Mouse (Mus musculus) Patski (cell line): ENCODE data around the gene Pofut2. TPM values are rescaled to one million over a fixed set of nuclear protein-coding genes. Genes with fewer than 3 reads are reported as not detected.

Experiments used
- ATAC-seq: fragments of 100-300 bp; one replicate; pipeline ENCODE4 v1.8.0; 2021
- CTCF ChIA-PET: fragments of 350-600 bp; sonication (Branson Sonifier 250); formaldehyde crosslinking; loops from one replicate; lab custom pipeline; 2022; ENCODE audit warnings: inconsistent platforms; lab: Charles Lee
- POLR2A ChIA-PET: fragments of 350-600 bp; sonication (Branson Sonifier 250); formaldehyde crosslinking; loops from one replicate; lab custom pipeline; 2022; ENCODE audit warnings: antibody characterized with exemption, inconsistent platforms; lab: Charles Lee
- DNase-seq: peaks from one replicate; pipeline ENCODE4 v3.0.0-alpha.2; 2011; ENCODE audit warnings: low read depth, low spot score
- H3K27me3 ChIP-seq: fragments of 371-371 bp; one replicate; pipeline ENCODE4 v1.5.1; 2021
- CTCF ChIP-seq: fragments of 100-300 bp; IDR thresholded peaks from one replicate; pipeline ENCODE4 v1.5.1; 2021
- in situ Hi-C: fragments of 300-500 bp; cut with MboI; formaldehyde crosslinking; loops from 3 replicates; pipeline ENCODE4 v1.11.1; 2018; ENCODE audit warnings: low pct_unique_long_range_greater_than_20kb, mixed read lengths
- polyA plus RNA-seq: library from polyadenylated mRNA; unstranded; gene quantifications from one replicate; pipeline ENCODE4 v1.2.3, GENCODE M21; 2021

Pofut2 gene
- polyA plus RNA-seq, 1 experiment from 2014 or later, result 121 TPM

DNA sequence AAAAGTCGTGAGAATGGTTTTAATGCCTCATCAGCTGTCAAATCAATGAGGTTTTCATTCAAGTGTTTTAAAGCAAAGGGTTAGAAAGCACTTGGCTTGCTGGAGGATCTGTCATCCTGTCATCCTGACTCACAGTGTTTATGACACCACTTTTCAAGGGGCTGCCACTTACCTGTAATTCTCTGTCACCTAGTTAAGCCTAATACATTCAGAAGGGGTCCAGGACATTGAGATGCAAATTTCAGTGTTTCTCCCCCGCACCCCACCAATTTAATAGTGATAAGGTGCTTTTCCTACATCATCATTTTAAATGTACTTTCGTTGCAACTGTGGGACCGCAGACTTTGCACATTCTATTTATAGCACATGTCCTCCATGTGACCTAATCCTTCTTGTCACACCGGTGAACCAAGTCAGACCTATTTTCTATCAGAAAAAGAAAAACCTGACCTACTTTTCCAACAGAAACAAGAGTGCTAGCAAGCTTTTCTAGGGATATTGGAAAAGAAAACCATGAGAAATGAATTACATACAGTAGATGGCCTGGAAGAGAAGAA lies 29.7 kb downstream of the Pofut2 start:
- ATAC-seq (no peak), DNase-seq (no peak)
- no peaks in the 10 kb centered on the region for H3K27me3 ChIP-seq
- in situ Hi-C loops, result no loop called here
- CTCF ChIA-PET, result interaction anchor here (2.1 kb wide), 1 partner anchor 65 kb away, joined by 7 read pairs; no protein-coding TSS in a partner anchor
- no peak for TF ChIP-seq CTCF
- POLR2A ChIA-PET, result no interaction called here

DNA sequence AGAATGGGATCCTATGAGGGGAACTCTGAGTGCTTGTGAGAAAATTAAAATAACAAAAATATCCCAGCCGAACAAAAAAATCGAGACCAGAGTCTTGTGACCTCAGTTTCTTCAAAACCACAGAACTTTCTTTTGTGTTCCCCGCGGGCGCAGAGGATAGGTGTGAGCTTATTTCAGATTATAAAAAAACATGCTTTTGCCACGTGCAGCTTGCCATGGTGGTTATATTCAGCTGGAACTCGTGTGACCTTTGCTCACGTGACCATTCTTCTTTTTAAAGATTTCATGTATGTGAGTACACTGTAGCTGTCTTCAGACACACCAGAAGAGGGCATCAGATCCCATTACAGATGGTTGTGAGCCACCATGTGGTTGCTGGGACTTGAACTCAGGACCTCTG lies 30.5 kb downstream of the Pofut2 start:
- ATAC-seq (no peak), DNase-seq (no peak)
- ChIA-PET CTCF (interaction anchor here (1.9 to 2.1 kb wide), 2 partner anchors 17 to 64 kb away, joined by 4 to 7 read pairs; no protein-coding TSS in a partner anchor), POLR2A (no interaction called here)
- no peaks in the 10 kb centered on the region for H3K27me3 ChIP-seq
- in situ Hi-C loops, result no loop called here
- no peak for TF ChIP-seq CTCF

DNA sequence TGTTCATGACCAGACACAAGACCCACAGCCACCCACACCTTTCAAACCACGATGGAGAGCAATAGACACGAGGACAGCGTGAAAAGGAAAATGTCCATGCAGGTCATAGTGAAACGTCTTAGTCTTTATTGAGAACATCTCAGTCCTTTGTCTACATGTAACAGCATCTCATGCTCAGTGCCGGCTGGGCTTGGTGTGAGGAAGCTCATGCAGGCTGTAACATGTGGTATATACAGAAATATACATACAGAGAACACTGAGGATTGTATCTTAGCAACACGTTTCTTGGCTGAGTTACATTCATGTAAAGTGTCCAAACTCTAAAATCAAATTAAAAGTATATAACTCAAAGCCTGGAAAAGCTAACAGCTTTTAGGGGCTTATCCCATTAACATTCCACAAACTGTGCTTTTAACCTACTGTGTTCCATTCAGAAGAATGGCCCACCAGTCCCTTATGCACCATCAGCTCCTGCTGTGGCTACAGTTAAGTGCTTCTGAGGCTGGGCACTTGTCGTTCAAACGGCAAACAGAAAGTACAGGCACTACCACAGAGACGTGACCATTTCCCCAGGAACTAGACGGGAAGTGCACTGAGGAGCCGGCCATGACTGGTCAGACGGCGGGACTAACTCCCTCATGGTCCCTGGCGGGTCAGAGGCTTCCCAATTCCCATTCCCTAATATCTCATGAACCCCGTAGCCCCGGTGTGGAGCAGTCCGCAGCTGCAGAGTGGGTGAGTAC lies 31.8 kb downstream of the Pofut2 start:
- in situ Hi-C loops, result no loop called here
- CTCF ChIA-PET, result interaction anchor here (1.9 to 2.7 kb wide), 3 partner anchors 9 to 63 kb away, joined by 4 to 9 read pairs (median 7); no protein-coding TSS in a partner anchor
- ATAC-seq, result no peak

DNA sequence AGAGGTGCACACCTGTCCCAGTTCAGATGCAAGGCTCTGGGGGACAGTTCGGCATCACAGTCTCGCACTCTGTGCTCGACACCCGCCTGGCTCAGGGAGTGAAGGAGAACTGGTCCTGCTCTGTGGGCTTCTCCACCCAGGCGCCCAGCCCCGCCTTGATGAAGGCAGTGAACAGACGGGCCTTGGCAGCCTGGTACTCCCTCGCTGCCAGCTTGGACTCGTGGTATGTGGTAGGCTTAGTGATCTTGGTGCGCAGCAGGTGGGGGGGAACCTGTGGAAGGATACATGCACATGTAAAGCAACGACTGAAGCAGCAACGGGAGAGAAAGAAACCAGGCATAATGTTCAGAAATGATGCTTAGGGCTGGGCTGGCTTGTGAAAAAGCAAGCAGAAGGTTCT lies 35.7 kb downstream of the Pofut2 start:
- ATAC-seq (no peak), DNase-seq (no peak)
- ChIA-PET POLR2A (interaction anchor here (0.6 kb wide), 1 partner anchor 15 kb away, joined by 4 read pairs; no protein-coding TSS in a partner anchor), CTCF (interaction anchor here (0.7 to 1.3 kb wide), 3 partner anchors 11 to 29 kb away, joined by 3 to 4 read pairs (median 3); no protein-coding TSS in a partner anchor)
- in situ Hi-C loops, result no loop called here
- H3K27me3 ChIP-seq, result no peaks in the 10 kb centered on the region
- no peak for TF ChIP-seq CTCF

More for the DNA sequence above, 31.8 kb downstream of the Pofut2 start:
- TF ChIP-seq CTCF, result no peak
- no peak for DNase-seq
- POLR2A ChIA-PET, result interaction anchor here (0.6 kb wide), 1 partner anchor 17 kb away, joined by 3 read pairs; no protein-coding TSS in a partner anchor
- H3K27me3 ChIP-seq, result no peaks in the 10 kb centered on the region

DNA sequence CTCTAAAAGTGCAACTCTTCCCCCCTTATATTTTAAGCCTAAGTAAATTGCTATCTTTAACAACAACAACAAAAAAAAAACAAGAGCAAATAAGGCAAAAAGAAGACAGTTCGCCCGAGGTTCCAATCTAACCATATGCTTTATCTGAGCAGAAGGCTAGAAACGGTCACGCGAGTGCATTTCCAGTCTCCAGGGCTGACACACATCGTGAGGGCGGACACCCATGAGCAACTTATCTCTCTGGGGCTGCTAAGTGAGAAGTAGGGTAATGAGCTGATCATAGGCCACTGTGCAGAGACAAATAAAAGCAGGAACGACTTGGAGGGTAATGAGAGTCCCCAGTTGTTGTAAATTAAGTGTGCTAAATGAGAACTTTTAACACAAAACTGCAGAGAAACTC lies 39.6 kb downstream of the Pofut2 start:
- no peak for DNase-seq
- ATAC-seq, result no peak
- ChIA-PET CTCF (no interaction called here), POLR2A (no interaction called here)
- no peaks in the 10 kb centered on the region for H3K27me3 ChIP-seq
- TF ChIP-seq CTCF, result no peak
- in situ Hi-C loops, result no loop called here

DNA sequence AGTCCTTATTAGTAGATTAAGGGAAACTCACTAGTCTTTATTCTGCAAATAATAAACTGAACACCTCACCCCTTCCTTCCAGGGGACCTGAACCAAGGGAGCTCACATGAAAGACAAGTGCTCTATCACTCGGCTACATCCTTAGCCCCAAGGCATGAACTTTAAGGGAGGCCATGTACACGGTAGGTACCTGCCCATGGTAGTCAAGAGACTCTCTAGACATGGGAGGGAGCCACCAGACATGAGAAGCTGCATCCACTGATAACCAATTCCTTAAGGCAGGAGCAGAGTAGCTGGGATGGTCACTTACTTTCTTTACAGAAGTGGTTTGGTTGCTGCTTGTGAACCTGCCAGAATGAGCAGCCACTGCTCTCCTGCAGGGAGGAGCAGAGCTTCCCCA lies 40.2 kb downstream of the Pofut2 start:
- H3K27me3 ChIP-seq, result no peaks in the 10 kb centered on the region
- ChIA-PET POLR2A (no interaction called here), CTCF (interaction anchor here (1.6 to 1.9 kb wide), 2 partner anchors 11 to 15 kb away, joined by 4 read pairs; no protein-coding TSS in a partner anchor)
- in situ Hi-C loops, result no loop called here
- DNase-seq, result no peak
- ATAC-seq, result no peak
- no peak for TF ChIP-seq CTCF

DNA sequence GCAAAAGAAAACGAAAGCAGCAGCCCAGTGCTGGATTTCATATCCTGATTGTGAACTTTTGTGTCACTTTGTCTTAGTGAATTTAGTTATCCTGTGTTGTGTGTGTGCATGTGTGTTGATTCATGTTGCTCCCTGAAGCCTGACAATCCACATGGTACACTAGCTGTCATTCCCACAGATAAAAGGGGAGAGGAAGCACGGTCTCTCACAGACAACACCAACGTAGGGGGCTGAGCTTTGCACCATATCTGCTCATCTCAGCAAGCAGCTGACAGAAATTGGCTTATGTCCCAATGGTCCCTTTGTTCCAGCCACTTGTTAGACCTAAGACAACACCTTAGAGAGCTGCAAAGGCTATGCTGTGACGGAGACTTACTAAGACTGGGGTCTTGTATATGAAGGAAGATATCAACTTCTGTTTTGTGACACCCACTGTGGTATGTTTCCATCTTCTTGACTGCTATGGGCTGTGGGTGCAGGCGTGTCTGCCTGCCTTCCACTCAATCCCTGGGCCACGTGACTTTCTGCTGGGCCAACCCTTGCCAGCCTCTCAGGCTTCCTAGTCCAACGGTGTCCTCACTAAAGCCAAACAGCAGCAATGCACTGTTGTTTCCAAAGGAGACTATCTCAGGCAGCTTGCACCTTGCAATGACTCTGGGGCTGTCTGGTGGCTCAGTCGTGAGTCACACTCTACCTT lies 41.4 kb downstream of the Pofut2 start:
- in situ Hi-C loops, result no loop called here
- no peak for TF ChIP-seq CTCF
- ChIA-PET POLR2A (no interaction called here), CTCF (interaction anchor here (1.3 to 1.9 kb wide), 3 partner anchors 10 to 58 kb away, joined by 3 to 4 read pairs (median 4); no protein-coding TSS in a partner anchor)
- H3K27me3 ChIP-seq, result no peaks in the 10 kb centered on the region
- ATAC-seq (no peak), DNase-seq (no peak)

DNA sequence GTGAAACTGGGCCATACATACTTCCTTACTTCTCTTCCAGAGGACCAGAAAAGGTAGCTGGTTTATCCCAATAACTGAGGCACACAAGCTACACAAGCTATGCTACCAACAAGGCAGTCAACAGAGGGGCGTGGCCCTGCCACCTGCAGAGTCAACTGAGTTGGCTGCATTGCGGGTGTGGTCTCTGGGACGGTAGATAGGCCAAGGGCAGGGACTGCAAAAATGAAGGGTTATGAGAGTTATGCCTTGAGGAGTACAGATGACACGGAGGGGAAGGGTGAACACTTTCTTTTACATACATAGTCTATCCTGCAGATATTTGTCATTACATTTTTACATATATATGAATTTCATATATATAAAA lies 41.9 kb downstream of the Pofut2 start:
- CTCF ChIA-PET, result interaction anchor here (1.3 to 1.9 kb wide), 2 partner anchors 14 to 57 kb away, joined by 3 to 4 read pairs; no protein-coding TSS in a partner anchor
- in situ Hi-C loops, result no loop called here
- ATAC-seq, result no peak

DNA sequence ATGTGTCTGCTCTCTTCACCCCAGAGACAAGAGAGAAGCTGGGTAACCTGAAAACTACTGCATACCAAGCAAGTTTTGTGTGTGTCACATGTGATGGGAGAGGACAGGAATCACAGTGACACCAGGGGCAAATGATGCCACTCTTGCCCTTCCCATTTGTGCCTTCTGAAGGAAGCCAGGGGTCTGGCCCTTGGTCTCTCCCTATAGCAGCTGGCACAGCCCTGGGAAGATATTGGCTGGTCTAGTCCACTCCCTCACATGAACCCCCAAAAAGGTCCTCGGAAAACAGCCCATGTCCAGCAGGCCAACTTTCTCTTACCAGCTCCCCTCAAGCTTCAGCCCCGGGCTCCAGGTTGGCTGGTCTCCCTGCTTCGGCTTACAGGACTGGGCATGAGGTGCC lies 45.3 kb downstream of the Pofut2 start:
- ChIA-PET POLR2A (interaction anchor here (0.7 kb wide), 1 partner anchor 137 kb away, joined by 6 read pairs; no protein-coding TSS in a partner anchor), CTCF (interaction anchor here (0.9 to 1.5 kb wide), 3 partner anchors 11 to 27 kb away, joined by 3 to 5 read pairs (median 4); no protein-coding TSS in a partner anchor)
- no peaks in the 10 kb centered on the region for H3K27me3 ChIP-seq
- DNase-seq (no peak), ATAC-seq (no peak)
- no peak for TF ChIP-seq CTCF
- in situ Hi-C loops, result no loop called here

More for the DNA sequence above, 41.9 kb downstream of the Pofut2 start:
- no peak for TF ChIP-seq CTCF
- no peaks in the 10 kb centered on the region for H3K27me3 ChIP-seq
- DNase-seq, result no peak
- POLR2A ChIA-PET, result no interaction called here
